Mouse (Mus musculus) cortical plate, adult 2 months (tissue): ENCODE data around the gene Slc44a4.

Source experiments
- CTCF ChIP-seq: fragments of 200-500 bp; IDR thresholded peaks from 2 replicates; pipeline ENCODE4 v1.5.1; 2011; ENCODE audit warnings: mild to moderate bottlenecking, control low read depth, low read length; ENCODE audit not compliant: insufficient read depth; ENCODE audit errors: extremely low read depth
- POLR2A ChIP-seq: fragments of 200-500 bp; IDR thresholded peaks from 2 replicates; pipeline ENCODE4 v1.6.1; 2011; ENCODE audit warnings: mild to moderate bottlenecking, low read length, control low read depth; ENCODE audit not compliant: insufficient read depth; ENCODE audit errors: extremely low read depth

- TF ChIP-seq CTCF (no peak), POLR2A (no peak)
These were observed 14.4 kb upstream of the Slc44a4 start for GRCm38 (mm10) chr17:34899890-34900243.
